Mouse (Mus musculus) stomach, embryonic 15.5 days (tissue): Measurements from ENCODE around the gene Abcc9. TPM values are rescaled to one million over a fixed set of nuclear protein-coding genes. Genes with fewer than 3 reads are reported as not detected.
"Not testable (repeated sequence)": the region's sequence is repeated elsewhere in the genome, so short reads cannot be mapped to it uniquely, and the experiment has no call there.

Experiments used
- ATAC-seq: fragments of 200-750 bp; cut with Nextera tagmentation; 2 replicates; pipeline ENCODE4 v1.8.0; 2017; ENCODE audit warnings: low read depth, moderate number of reproducible peaks, moderate TSS enrichment; ENCODE audit not compliant: insufficient read depth, low FRiP score
- H3K27ac ChIP-seq: fragments of 300-500 bp; sonication (generic); 2 replicates; pipeline ENCODE4 v1.5.1; 2015; ENCODE audit warnings: mild to moderate bottlenecking, inconsistent platforms
- H3K27me3 ChIP-seq: fragments of 300-500 bp; sonication (generic); replicated peaks from 2 replicates; pipeline ENCODE4 v1.6.1; 2015; ENCODE audit warnings: inconsistent platforms
- H3K36me3 ChIP-seq: fragments of 300-500 bp; sonication (generic); 2 replicates; pipeline ENCODE4 v1.6.1; 2015; ENCODE audit warnings: inconsistent platforms
- H3K4me1 ChIP-seq: fragments of 300-500 bp; sonication (generic); 2 replicates; pipeline ENCODE4 v1.6.1; 2015; ENCODE audit warnings: inconsistent platforms
- H3K4me2 ChIP-seq: fragments of 300-500 bp; sonication (generic); 2 replicates; pipeline ENCODE4 v1.6.1; 2015; ENCODE audit warnings: mild to moderate bottlenecking, inconsistent platforms
- H3K4me3 ChIP-seq: fragments of 300-500 bp; sonication (generic); replicated peaks from 2 replicates; pipeline ENCODE4 v1.5.1; 2015; ENCODE audit warnings: inconsistent platforms
- H3K9ac ChIP-seq: fragments of 300-500 bp; sonication (generic); 2 replicates; pipeline ENCODE4 v1.6.1; 2015; ENCODE audit warnings: inconsistent platforms
- H3K9me3 ChIP-seq: fragments of 300-500 bp; sonication (generic); 2 replicates; pipeline ENCODE4 v1.6.1; 2016; ENCODE audit warnings: inconsistent platforms
- WGBS: fragments of 180-500 bp; shearing (Covaris S2); methylation state at CpG from one replicate; pipeline ENCODE4 v1.1.7; 2015; 5-methylcytosine and 5-hydroxymethylcytosine counted together
- polyA plus RNA-seq: library from polyadenylated mRNA; unstranded; fragments of >200 nt; fragmentation: Nextera tagmentation; extraction: Ambion mirVana; gene quantifications from 2 replicates; pipeline ENCODE4 v1.2.1, GENCODE M21; 2015

Abcc9 gene
- polyA plus RNA-seq, 1 experiment from 2014 or later, result 12.5 TPM

DNA sequence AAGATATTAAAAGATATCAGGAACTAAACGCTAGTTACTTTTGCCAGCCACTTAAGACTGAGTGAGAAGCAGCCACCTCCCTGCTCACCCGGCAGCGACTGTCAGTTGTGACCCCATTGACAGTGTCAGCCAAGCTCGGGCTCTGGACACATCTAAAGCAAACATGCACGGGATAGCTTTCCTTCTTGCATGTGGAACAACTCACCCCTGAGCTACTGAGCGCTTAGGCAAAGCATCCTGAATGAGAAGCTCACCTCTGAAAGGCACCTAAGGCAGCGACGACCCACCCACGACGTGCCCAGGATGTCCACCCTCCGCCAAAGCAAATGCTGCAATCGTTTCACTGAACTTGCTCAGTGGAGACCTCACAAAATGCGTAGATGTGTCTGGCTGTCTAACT, 954 bp downstream of the Abcc9 start:
- WGBS, result 44% methylated on average over 13 of the region's 13 CpGs
- H3K4me2 ChIP-seq, result peak overlapping the region; percentile 69
- peaks cover 3% of the 10 kb centered on the region; the same call in 1 of the 2 replicates for H3K4me1 ChIP-seq
- no peaks in the 10 kb centered on the region for H3K27me3 ChIP-seq
- no peak overlapping the region; the same call in 1 of the 2 replicates for H3K9ac ChIP-seq
- H3K36me3 ChIP-seq, result no peaks in the 10 kb centered on the region
- ATAC-seq, result no peak
- peak overlapping the region; percentile 44 for H3K4me3 ChIP-seq
- peak overlapping the region; percentile 81 for H3K27ac ChIP-seq
- no peaks in the 10 kb centered on the region for H3K9me3 ChIP-seq

DNA sequence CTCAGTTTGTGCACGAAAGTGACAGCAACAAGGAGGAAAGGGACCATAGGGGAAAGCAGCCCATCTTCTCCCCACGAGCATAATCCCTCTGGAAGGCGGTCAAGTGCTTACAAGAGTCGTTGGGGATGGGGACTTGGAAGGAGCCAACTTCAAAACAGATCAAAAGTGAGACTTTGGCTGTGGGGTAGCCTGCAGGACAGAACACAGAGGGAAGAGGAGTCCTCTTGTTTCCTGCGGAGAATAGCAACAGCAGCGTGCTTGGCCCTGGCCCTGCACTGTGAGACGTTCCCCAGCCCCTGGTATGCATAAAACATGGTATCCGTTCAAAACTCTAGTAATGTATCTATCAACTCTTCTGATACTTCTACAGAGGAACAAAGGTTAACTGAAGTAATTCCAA, 1.4 kb downstream of the Abcc9 start:
- H3K27ac ChIP-seq, result peak overlapping the region; percentile 81
- H3K4me3 ChIP-seq, result peak overlapping the region; percentile 44
- peaks cover 3% of the 10 kb centered on the region; the same call in 1 of the 2 replicates for H3K4me1 ChIP-seq
- no peaks in the 10 kb centered on the region for H3K9me3 ChIP-seq
- H3K36me3 ChIP-seq, result no peaks in the 10 kb centered on the region
- peak overlapping the region; percentile 69 for H3K4me2 ChIP-seq
- 55% methylated on average over 8 of the region's 8 CpGs for WGBS
- ATAC-seq, result no peak
- no peaks in the 10 kb centered on the region for H3K27me3 ChIP-seq
- H3K9ac ChIP-seq, result no peak overlapping the region

DNA sequence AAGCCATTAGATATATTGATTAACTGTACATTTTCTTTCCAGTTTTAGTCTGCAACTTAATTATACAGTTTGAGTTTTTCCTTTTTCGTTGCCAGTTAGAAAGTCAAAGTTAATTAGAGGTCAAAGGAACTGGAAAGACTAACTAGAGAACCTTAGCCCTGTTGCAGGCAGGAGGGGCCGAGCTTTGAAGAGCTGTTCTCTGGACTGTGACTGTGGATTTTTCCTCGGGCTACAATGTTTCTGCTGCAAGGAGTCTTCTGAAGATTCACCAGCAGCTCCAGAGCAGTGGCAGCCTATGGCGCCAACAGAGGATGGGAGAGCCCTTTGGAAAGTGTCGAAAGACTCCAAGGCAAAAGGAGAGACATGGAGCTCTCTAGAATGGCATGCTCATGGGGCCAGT, 10.0 kb downstream of the Abcc9 start:
- 81% methylated on average over 5 of the region's 5 CpGs for WGBS
- H3K27me3 ChIP-seq, result no peaks in the 10 kb centered on the region
- no peak for ATAC-seq

DNA sequence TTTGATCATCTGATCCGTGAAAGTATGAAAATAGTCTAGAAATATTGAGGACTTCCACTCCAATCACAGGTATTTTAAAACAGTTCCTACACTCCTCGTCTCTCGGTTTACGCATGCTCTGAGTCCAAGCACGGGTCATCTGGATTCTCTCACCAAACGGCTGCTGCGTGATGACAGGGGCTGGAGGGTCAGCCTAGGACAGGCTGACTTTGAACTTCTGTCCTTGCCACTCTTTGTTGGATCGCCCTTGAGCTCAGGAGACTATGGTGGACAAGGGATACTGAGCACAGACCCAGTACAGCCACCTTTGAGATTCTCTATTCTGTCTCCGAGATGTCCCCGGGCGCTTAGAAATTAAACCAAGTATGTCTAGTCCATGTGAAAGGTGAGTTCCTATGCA, 12.4 kb downstream of the Abcc9 start:
- Histone ChIP-seq H3K4me2 (no peak overlapping the region), H3K36me3 (no peaks in the 10 kb centered on the region), H3K27me3 (no peaks in the 10 kb centered on the region), H3K27ac (no peak overlapping the region), H3K9ac (no peak overlapping the region), H3K4me1 (no peaks in the 10 kb centered on the region), H3K9me3 (no peaks in the 10 kb centered on the region), H3K4me3 (no peak overlapping the region)
- WGBS, result 74% methylated on average over 11 of the region's 11 CpGs
- ATAC-seq, result no peak

More for the DNA sequence above, 10.0 kb downstream of the Abcc9 start:
- Histone ChIP-seq H3K36me3 (no peaks in the 10 kb centered on the region), H3K9me3 (no peaks in the 10 kb centered on the region), H3K4me2 (no peak overlapping the region), H3K27ac (no peak overlapping the region), H3K4me3 (no peak overlapping the region), H3K9ac (no peak overlapping the region), H3K4me1 (no peaks in the 10 kb centered on the region)

DNA sequence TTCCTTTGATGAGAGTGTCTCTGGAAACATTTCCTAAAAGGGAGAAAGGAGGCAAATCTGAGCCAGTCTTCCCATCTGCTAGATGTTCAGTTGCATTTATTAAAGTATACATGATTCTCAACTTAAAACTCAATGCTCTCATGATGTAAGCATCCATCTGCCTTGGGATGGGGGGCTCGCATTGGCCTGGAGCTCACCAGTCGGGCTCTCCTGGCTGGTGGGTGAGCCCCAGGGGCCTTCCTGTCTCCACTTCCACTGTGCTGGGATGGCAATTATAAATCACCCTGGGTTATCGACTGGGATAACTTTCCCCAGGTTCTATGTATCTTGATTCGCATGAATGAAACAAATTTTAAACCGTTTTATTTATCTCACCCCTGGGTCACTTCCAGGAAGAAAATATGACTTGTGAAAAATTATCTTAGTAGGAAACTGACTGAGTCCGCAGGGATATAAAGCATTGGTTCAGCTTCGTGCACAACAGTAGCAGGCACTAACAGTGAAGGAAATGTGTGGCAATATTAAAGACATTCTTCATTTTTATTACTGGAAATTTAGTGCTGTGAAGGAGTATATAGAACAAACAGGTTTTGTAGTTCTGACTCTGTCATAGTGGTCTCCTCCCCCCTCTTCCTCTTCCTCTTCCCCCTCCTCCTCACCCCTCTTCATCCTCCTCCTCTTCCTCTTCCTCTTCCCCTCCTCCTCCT, 19.0 kb downstream of the Abcc9 start:
- peak overlapping the region; percentile 21; the same call in 1 of the 2 replicates for H3K27ac ChIP-seq
- H3K27me3 ChIP-seq, result no peaks in the 10 kb centered on the region
- no peak overlapping the region for H3K4me2 ChIP-seq
- 62% methylated on average over 7 of the region's 7 CpGs for WGBS
- H3K4me3 ChIP-seq, result no peak overlapping the region
- ATAC-seq, result no peak
- no peaks in the 10 kb centered on the region for H3K36me3 ChIP-seq
- no peaks in the 10 kb centered on the region for H3K4me1 ChIP-seq
- H3K9me3 ChIP-seq, result no peaks in the 10 kb centered on the region
- no peak overlapping the region for H3K9ac ChIP-seq

DNA sequence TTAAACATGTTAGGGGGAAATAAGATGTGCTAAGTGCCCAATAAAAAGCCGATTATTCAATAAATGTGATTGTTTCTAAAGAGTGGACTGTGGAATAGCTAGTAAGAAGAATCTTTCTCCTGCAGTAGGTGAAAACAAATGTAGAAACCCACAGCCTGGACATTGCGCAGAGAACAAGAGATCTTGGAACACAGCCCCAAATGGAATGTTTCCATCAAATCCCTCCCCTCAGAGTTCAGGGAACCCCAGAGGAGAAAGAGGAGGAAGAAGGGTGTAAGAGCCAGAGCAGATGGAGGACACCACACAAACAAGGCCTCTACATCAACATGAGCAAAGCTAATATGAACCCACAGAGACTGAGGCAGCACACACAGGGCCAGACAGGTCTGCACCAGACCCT, 32.1 kb downstream of the Abcc9 start:
- ATAC-seq, result no peak
- no peak overlapping the region for H3K4me3 ChIP-seq
- WGBS, result 80% methylated on average over 2 of the region's 2 CpGs

DNA sequence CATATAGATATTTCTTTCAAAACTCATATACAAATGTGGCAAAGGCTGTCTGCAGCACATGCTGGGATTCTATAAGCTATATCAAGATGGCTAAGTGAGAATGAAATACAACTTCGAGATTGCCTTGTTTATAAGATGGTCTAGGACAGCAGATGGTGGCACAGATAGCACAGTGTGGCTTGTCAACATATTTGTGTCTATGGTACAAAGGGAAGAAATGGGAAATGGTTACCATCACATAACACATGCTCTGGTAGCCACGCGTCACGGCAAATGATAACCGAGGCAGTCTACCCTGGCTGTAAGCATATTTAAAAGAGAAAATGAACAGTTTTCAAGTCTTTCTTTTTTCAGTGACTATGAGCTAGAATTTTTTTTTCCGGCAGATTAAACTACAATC, 32.8 kb downstream of the Abcc9 start:
- H3K4me1 ChIP-seq, result no peaks in the 10 kb centered on the region
- no peak overlapping the region; the same call in 1 of the 2 replicates for H3K27ac ChIP-seq
- 92% methylated on average over 6 of the region's 6 CpGs for WGBS
- no peak overlapping the region for H3K4me2 ChIP-seq
- H3K36me3 ChIP-seq, result 0 out of 2 replicates have a peak, but pooled peaks cover 5% of the 10 kb centered on the region
- no peak for ATAC-seq
- H3K27me3 ChIP-seq, result no peaks in the 10 kb centered on the region
- no peaks in the 10 kb centered on the region for H3K9me3 ChIP-seq
- H3K9ac ChIP-seq, result no peak overlapping the region
- H3K4me3 ChIP-seq, result no peak overlapping the region

More for the DNA sequence above, 32.1 kb downstream of the Abcc9 start:
- Histone ChIP-seq H3K36me3 (0 out of 2 replicates have a peak, but pooled peaks cover 5% of the 10 kb centered on the region), H3K9me3 (no peaks in the 10 kb centered on the region), H3K4me1 (no peaks in the 10 kb centered on the region), H3K27me3 (no peaks in the 10 kb centered on the region), H3K4me2 (no peak overlapping the region), H3K27ac (no peak overlapping the region), H3K9ac (no peak overlapping the region)

DNA sequence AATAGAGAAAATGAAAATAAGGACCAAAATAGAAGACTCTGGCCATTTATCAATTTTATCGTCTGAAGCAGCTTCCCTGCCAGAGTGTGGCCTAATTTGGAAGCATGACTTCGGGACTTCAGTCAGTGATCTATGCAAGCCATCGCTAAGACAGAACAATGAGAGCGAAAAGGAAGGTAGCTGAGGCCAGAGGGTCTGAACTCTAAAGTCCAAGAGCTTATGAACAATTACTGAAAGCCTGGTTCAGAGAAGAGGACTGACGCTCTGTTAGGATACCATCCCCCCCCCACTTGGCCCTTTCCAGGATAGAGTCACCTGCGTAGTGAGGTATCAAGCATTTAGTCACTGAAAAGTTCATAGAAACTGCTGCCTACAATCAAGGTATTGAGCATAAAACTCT, 33.3 kb downstream of the Abcc9 start:
- H3K27me3 ChIP-seq, result no peaks in the 10 kb centered on the region
- no peaks in the 10 kb centered on the region for H3K4me1 ChIP-seq
- H3K9me3 ChIP-seq, result no peaks in the 10 kb centered on the region
- no peak overlapping the region for H3K4me3 ChIP-seq
- H3K9ac ChIP-seq, result no peak overlapping the region
- 0 out of 2 replicates have a peak, but pooled peaks cover 5% of the 10 kb centered on the region for H3K36me3 ChIP-seq
- WGBS, result 62% methylated on average over 6 of the region's 6 CpGs
- no peak for ATAC-seq
- no peak overlapping the region; the same call in 1 of the 2 replicates for H3K27ac ChIP-seq
- H3K4me2 ChIP-seq, result no peak overlapping the region

DNA sequence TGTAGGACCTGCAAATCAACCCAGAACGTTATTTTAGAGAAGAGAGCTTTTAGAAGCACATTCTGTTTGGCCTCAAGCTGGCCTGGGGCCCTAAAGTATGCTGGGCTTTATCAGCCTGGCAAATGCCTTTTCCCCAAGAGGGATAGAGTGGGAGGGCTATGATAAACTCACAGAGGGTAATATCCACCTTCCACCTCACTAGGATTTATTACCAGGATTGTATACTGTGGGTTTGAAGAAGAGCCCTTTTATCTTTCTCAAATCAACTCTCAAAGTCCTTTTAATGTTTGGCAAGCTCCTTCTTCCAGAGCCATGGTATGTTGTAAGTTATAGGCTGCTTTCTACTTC, 33.7 kb downstream of the Abcc9 start:
- Histone ChIP-seq H3K27me3 (no peaks in the 10 kb centered on the region), H3K27ac (peak overlapping the region; percentile 42; the same call in 1 of the 2 replicates), H3K9me3 (no peaks in the 10 kb centered on the region), H3K4me1 (no peaks in the 10 kb centered on the region), H3K9ac (no peak overlapping the region), H3K4me2 (no peak overlapping the region), H3K36me3 (0 out of 2 replicates have a peak, but pooled peaks cover 2% of the 10 kb centered on the region), H3K4me3 (no peak overlapping the region)
- no peak; the same call in 1 of the 2 replicates for ATAC-seq
- 34% methylated on average over 1 of the region's 1 CpGs for WGBS

DNA sequence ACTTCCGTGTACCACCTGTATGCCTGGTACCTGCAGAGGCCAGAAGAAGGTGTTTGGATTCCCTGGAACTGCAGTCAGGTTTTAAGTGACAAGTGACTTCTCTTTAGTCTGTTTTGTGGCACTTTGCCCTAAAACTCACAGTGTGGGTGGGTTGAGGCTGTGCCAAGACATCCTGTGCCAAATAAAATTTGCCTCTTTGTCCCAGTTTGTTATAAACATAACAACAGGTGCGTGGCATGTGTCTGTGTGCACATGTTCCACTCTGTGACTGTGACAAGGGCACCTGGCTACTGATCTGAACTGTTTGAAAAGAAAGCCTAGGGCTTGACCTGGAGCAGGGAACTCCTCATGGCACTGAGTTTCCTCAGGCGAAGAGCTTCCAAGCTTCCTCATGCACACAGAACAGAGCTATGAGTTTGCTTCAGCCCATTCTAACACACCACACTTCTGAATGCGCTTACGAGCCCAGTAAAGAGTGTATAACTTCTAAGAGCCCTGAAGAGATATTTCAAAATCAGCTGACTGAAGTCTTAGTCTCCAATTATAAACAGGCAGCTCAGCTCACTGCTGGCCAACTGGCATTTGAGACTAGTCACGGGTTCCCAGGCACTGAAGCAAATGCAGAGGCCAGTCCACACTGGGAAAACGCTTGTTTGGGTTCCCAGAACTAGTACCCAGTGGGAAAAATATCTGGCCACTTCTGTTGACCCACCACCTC, 34.3 kb downstream of the Abcc9 start:
- ATAC-seq, result no peak
- H3K27ac ChIP-seq, result peak overlapping the region; percentile 42; the same call in 1 of the 2 replicates
- WGBS, result 64% methylated on average over 7 of the region's 7 CpGs

DNA sequence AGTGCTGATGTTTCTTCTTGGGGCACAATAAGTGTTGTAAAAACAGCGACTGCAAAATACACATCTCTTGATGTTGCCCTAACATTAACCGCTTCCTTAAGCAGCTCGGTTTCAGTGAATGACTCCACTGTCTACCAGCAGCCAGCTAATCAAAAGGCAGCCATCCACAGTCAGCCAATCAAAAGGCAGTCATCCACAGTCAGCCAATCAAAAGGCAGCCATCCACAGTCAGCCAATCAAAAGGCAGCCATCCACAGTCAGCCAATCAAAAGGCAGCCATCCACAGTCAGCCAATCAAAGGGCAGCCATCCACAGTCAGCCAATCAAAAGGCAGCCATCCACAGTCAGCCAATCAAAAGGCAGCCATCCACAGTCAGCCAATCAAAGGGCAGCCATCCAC, 40.1 kb downstream of the Abcc9 start:
- H3K9me3 ChIP-seq, H3K9ac ChIP-seq, H3K36me3 ChIP-seq, H3K4me1 ChIP-seq, H3K4me3 ChIP-seq, ATAC-seq, H3K27me3 ChIP-seq, H3K4me2 ChIP-seq, H3K27ac ChIP-seq: not testable (repeated sequence)
- 90% methylated on average over 3 of the region's 3 CpGs for WGBS

More for the DNA sequence above, 34.3 kb downstream of the Abcc9 start:
- no peak overlapping the region for H3K4me3 ChIP-seq
- H3K36me3 ChIP-seq, result no peaks in the 10 kb centered on the region
- H3K4me1 ChIP-seq, result no peaks in the 10 kb centered on the region
- no peaks in the 10 kb centered on the region for H3K27me3 ChIP-seq
- H3K9ac ChIP-seq, result no peak overlapping the region
- no peaks in the 10 kb centered on the region for H3K9me3 ChIP-seq
- no peak overlapping the region for H3K4me2 ChIP-seq

DNA sequence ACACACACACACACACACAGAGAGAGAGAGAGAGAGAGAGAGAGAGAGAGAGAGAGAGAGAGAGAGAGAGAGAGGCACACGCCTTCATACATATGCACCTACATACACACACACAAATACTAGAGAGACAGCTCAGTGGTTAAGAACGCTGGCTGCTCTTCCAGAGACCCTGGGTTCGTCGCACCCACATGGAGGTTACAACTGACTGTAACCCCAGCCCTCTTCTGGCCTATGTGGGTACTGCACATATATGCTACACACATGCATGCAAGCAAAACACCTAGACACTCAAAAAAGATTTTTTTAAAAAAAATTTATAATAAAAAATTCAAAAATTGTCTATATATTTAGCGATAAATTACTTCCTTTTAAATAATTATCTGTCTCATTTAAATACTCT, 43.1 kb downstream of the Abcc9 start:
- H3K27ac ChIP-seq, result no peak overlapping the region
- no peaks in the 10 kb centered on the region for H3K27me3 ChIP-seq
- H3K4me2 ChIP-seq, result no peak overlapping the region
- H3K4me1 ChIP-seq, result no peaks in the 10 kb centered on the region
- WGBS, result 58% methylated on average over 5 of the region's 5 CpGs
- no peak for ATAC-seq
- no peak overlapping the region for H3K9ac ChIP-seq
- H3K4me3 ChIP-seq, result no peak overlapping the region
- no peaks in the 10 kb centered on the region for H3K9me3 ChIP-seq
- H3K36me3 ChIP-seq, result 0 out of 2 replicates have a peak, but pooled peaks cover 6% of the 10 kb centered on the region
